Mouse (Mus musculus) spleen, postnatal 10 days (tissue): Measurements from ENCODE around the gene Tifa.
"Not testable (repeated sequence)": the region's sequence is repeated elsewhere in the genome, so short reads cannot be mapped to it uniquely, and the experiment has no call there.

ENCODE experiments used
- DNase-seq, 2 experiments: peaks; one replicate each; pipeline ENCODE4 v3.0.0; 2021 to 2022; ENCODE audit warnings: low spot score in 2 of 2

Gene Tifa

GRCm38 (mm10) chr3:127789500-127790191, at the start of gene Tifa:
Tifa (plus strand) TSS chr3:127789805.
- DNase-seq: peak; percentile 79 to 80

GRCm38 (mm10) chr3:127741473-127741872, 48.1 kb upstream of the Tifa start:
- DNase-seq: peak in 1 of 2 experiments; percentile 52

- no peak for DNase-seq
Observed at GRCm38 (mm10) chr3:127743614-127744365, 45.8 kb upstream of the Tifa start.

- no peak for DNase-seq
Observed at GRCm38 (mm10) chr3:127745504-127745903, 44.1 kb upstream of the Tifa start.

- DNase-seq: no peak
Observed at GRCm38 (mm10) chr3:127745911-127746640, 43.5 kb upstream of the Tifa start.

GRCm38 (mm10) chr3:127748644-127749043, 41.0 kb upstream of the Tifa start:
- DNase-seq: no peak

- DNase-seq: no peak
Observed at GRCm38 (mm10) chr3:127749266-127749665, 40.3 kb upstream of the Tifa start.

- DNase-seq: no peak
Observed at GRCm38 (mm10) chr3:127749981-127750562, 39.5 kb upstream of the Tifa start.

- DNase-seq: no peak
Observed at GRCm38 (mm10) chr3:127756458-127756857, 33.1 kb upstream of the Tifa start.

- DNase-seq: no peak
Observed at GRCm38 (mm10) chr3:127757886-127758301, 31.7 kb upstream of the Tifa start.

- no peak for DNase-seq
Observed at GRCm38 (mm10) chr3:127758806-127759205, 30.8 kb upstream of the Tifa start.

GRCm38 (mm10) chr3:127759212-127759611, 30.4 kb upstream of the Tifa start:
- peak in 1 of 2 experiments; percentile 32 for DNase-seq

- no peak for DNase-seq
Observed at GRCm38 (mm10) chr3:127762403-127762802, 27.2 kb upstream of the Tifa start.

- DNase-seq: peak; percentile 73 to 92
Observed at GRCm38 (mm10) chr3:127763076-127763612, 26.5 kb upstream of the Tifa start.

- peak in 1 of 2 experiments; percentile 48 for DNase-seq
Observed at GRCm38 (mm10) chr3:127764541-127764940, 25.1 kb upstream of the Tifa start.

GRCm38 (mm10) chr3:127765971-127766370, 23.6 kb upstream of the Tifa start:
- no peak for DNase-seq

- DNase-seq: no peak
Observed at GRCm38 (mm10) chr3:127769146-127769545, 20.5 kb upstream of the Tifa start.

GRCm38 (mm10) chr3:127780021-127780644, 9.5 kb upstream of the Tifa start, which contains the start of gene Alpk1:
Alpk1 (minus strand) TSS chr3:127780527.
- DNase-seq: peak; percentile 63 to 86

GRCm38 (mm10) chr3:127780921-127781320, 8.7 kb upstream of the Tifa start:
- DNase-seq: no peak

- no peak for DNase-seq
Observed at GRCm38 (mm10) chr3:127782921-127783320, 6.7 kb upstream of the Tifa start.

GRCm38 (mm10) chr3:127783680-127784079, 5.9 kb upstream of the Tifa start:
- DNase-seq: not testable (repeated sequence)
